Comparison of ENCODE assay signal across 9 mouse cellular contexts in the genomic region with DNA sequence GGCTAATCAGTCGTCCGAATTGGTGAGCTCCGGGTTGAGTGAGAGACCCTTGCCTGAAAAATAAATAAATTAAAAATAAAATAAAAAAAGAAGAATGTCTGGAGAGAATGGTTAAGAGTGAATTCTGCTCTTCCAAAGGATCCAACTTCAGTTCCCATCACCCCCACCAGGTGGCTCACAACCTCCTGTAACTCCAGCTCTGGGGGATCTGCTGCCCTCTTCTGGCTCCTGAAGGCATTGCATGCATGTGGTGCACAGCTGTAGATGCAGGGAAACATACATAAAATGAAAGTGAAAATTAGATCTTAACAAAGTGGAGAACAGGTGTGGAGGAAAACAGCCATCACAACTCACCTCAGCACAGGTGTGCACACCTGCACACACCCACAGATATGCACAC. TPM values are rescaled to one million over a fixed set of nuclear protein-coding genes. Genes with fewer than 3 reads are reported as not detected.
A peak's percentile ranks its signal among the peaks of the same experiment; 100 is the strongest.
DNase-seq lines count a peak whose midpoint lies in the region; ATAC-seq lines count a peak whose summit lies in the region.
"Had no signal": no experiment of that assay in that cellular context is flagged by ENCODE, and none has a peak within 500 bp of the region (broad histone marks: within the 10 kb centered on the region; RNA-seq: fewer than 3 reads in every experiment).

No protein-coding gene starts in this region.

- H3K27ac ChIP-seq in neural tube, embryonic 15.5 days (replicated peaks) = no peak overlapping the region
- H3K27ac ChIP-seq: limb, embryonic 12.5 days had no signal

- H3K9me3 ChIP-seq in neural tube, embryonic 15.5 days (replicated peaks) = no peaks in the 10 kb centered on the region; the same call in 1 of the 2 replicates

- no peak overlapping the region for H3K4me2 ChIP-seq in neural tube, embryonic 15.5 days
- H3K4me2 ChIP-seq: limb, embryonic 12.5 days had no signal

- no peaks in the 10 kb centered on the region for H3K4me1 ChIP-seq in neural tube, embryonic 15.5 days
- H3K4me1 ChIP-seq: limb, embryonic 12.5 days had no signal

- H3K36me3 ChIP-seq in neural tube, embryonic 15.5 days = peaks cover 13% of the 10 kb centered on the region; the same call in 1 of the 2 replicates
- H3K36me3 ChIP-seq: limb, embryonic 12.5 days had no signal

- intact Hi-C loops in heart, postnatal 14 days (cut with DNase I) = no loop called here

- no peak overlapping the region for H3K9ac ChIP-seq in neural tube, embryonic 15.5 days (replicated peaks)
- H3K9ac ChIP-seq: limb, embryonic 12.5 days had no signal

- WGBS in neural tube, embryonic 15.5 days = 26% methylated on average over 3 of the region's 3 CpGs

- DNase-seq in cerebellum, adult 18-20 months = peak; percentile 53 to 71
- peak; percentile 82 for DNase-seq in neural tube, embryonic 10.5 days (ENCODE audit: extremely low spot score, low spot score)
- peak; percentile 68 for DNase-seq in cerebellum, adult 8-10 months
- peak; percentile 42 to 72 for DNase-seq in heart, postnatal 14 days
- DNase-seq in lung, adult 18-20 months = peak; percentile 35 to 41
- peak; percentile 58 for DNase-seq in spleen, adult 12 weeks (ENCODE audit: low spot score)

- H3K27me3 ChIP-seq in neural tube, embryonic 15.5 days (replicated peaks) = 0 out of 2 replicates have a peak, but pooled peaks cover 4% of the 10 kb centered on the region

- no peak for ATAC-seq in cerebellum, adult (ENCODE audit: insufficient number of reproducible peaks, low FRiP score, low TSS enrichment)
- ATAC-seq in neural tube, embryonic 15.5 days (ENCODE audit: low FRiP score) = no peak

- no peak overlapping the region for H3K4me3 ChIP-seq in neural tube, embryonic 15.5 days (replicated peaks)
- H3K4me3 ChIP-seq: limb, embryonic 12.5 days had no signal

RNA-seq across cellular contexts. Expression of a gene that starts 22.0 kb away (rescaled TPM):
- 107 and 133 TPM in 2 replicates for polyA plus RNA-seq in neural tube, embryonic 15.5 days (2015; fragmentation: Nextera tagmentation; extraction: Ambion mirVana)
- not detected for total RNA-seq in heart, postnatal 14 days (2021)
